Mouse (Mus musculus) c-Kit-positive CD71-positive TER-119-positive erythroid progenitor cells, embryonic 14.5 days (primary cell): ENCODE results near the gene Zscan22.
"Not testable (repeated sequence)": the region's sequence is repeated elsewhere in the genome, so short reads cannot be mapped to it uniquely, and the experiment has no call there.

Experiments used
- DNase-seq: peaks from one replicate; pipeline ENCODE4 v3.0.0-alpha.2; 2013; ENCODE audit warnings: low spot score

Zscan22 gene

GRCm38 (mm10) chr7:12927693-12928589, 30.3 kb downstream of the Zscan22 start:
- DNase-seq: no peak

GRCm38 (mm10) chr7:12933615-12934140, 36.1 kb downstream of the Zscan22 start:
- no peak for DNase-seq

DNA sequence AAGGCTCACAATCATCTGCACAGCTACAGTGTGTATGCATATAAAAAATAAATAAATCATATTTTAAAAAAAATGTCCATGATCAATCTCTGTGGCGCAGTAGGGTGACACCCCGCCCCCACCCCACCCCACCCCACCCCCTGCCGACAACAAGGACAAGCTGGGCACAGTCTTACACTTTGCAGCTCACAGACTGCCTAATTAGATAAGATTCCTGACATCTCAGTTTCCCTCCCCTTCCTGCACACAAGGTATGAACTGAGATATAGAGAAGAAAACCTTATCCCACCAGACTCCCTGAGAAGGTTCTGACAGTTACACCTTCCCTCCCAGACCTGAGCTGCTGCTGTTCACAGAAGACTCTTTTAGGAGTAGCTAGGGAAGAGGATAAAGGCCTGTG, 37.2 kb downstream of the Zscan22 start:
- DNase-seq: no peak

GRCm38 (mm10) chr7:12937254-12937803, 39.7 kb downstream of the Zscan22 start:
- DNase-seq: not testable (repeated sequence)

DNA sequence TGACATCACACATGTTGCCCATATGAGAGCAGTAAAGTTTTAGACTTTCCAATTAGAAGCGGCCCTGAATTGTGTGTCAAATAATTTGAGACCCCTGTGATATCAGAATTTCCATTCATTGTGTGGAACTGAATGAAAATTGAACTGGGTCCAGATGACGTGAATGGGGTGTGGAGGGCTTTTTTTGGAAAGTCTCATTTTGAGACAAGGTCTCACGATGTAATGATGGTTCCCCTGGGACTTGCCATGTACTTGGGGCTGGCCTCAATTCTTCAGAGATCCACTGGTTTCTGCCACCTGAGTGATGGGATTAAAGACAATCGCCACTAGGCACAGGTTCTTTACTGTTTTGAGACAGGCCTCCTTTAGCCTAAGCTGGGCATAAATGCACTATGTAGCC, 43.0 kb downstream of the Zscan22 start:
- no peak for DNase-seq

GRCm38 (mm10) chr7:12943488-12943887, 45.9 kb downstream of the Zscan22 start:
- DNase-seq: no peak

DNA sequence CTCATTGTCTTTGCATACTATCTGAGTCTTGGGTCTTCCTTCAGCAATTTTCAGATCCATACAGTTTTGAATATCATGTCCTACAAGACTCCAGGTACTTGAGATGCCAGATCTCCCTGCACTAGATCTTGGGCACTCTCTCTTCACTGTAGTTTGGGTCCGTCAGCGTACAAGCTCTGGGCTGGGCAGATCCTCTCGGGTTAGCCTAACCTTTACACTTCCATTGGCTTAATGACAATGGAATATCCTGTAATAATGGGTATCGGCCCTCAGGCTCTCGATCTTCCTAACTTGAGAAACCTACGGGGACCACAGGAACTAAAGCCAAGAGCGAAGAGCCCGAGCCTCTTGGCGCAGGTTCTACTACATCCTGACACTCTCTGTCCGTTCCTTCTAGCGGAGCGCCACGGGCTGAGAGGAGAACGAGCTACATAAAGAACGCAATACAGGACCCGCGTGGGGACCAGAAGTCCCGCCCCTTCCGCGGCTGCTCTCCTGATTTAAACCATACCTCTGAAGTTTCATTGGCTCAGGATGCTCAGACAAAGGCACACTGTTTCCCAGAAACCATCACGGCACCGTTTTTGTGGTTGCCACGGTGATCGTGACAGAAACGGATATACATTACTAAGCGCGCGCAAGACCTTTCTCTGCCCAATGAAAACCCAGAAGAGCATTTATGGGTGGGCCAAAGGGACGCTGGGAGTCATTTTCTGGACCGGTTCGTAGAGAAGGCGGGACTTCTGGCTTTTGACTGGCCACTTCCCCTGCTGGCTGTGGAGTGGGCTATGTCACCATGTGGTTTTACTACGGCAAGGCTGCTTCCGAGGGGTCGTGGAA, 51.6 kb downstream of the Zscan22 start:
- peak; percentile 90 for DNase-seq

DNA sequence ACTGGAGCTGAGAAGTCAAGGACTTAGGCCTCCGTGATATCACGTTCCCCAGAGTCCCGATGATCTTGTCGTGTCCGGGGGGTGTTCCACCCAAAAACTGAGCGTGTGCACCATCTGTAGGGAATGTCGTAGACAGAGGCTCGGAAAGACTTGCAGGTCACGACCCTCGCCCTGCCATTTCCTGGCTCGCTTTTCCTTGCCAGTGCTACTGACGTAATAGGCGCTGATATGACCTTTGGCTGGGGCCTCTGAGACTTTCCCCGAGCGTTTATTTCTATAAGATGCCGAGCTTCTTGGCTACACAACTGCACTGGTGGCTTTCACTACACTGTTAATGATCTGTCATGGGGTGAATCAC, 52.2 kb downstream of the Zscan22 start:
- no peak for DNase-seq

DNA sequence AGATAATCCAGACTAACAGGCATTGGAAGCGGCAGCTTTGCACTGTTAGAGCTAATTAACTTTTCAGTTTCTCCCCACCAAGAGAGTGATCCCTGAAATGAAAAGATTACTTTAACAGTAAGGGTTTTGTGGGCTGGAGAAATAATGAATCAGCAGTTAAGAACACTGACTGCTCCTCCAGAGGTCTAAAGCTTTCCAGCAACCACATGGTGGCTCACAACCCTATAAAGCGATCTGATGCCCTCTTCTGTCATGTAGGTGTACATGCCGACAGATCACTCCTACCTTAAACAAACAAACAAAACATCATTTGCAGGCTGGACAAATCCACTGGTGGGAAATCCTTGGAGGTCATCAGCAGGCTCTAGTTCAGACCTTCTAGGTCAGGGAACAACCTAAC, 57.3 kb downstream of the Zscan22 start:
- no peak for DNase-seq

DNA sequence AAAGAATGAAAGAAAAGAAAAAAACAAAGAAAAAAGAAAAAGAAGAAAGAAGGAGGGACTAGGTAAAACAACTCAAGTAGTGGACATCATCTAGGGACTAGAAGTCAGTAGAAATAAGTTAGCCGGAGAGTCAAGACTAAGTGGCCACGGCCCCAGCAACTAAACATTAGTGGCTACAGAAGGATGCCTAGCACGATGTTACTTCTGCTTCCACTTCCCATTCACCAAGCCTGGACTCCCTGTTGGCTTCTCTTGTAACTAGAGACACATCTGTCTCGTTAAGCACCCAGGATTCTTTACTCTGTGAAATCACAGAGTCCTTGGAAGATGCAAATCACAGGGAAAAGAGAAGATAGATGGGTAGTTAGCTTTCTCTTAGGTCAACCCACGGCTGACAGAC, 59.9 kb downstream of the Zscan22 start:
- no peak for DNase-seq
